Mouse (Mus musculus) v-Abl transformed pro-B cells (cell line): Measurements from ENCODE around the gene Mrpl10.

Source experiments
- in situ Hi-C, 2 experiments: fragments of 400-800 bp; cut with MboI; formaldehyde crosslinking; loops; one replicate each; pipeline ENCODE4 v1.15.1; 2025; ENCODE audit not compliant: unreplicated experiment in 2 of 2

The Mrpl10 gene

GRCm38 (mm10) chr11:97025721-97026344, 15.5 kb upstream of the Mrpl10 start:
- in situ Hi-C loops: loop anchor here (5.0 kb wide), 1 partner anchor 109 kb away; the partner anchor contains the start of gene Cdk5rap3 (in 2 of the 2)

GRCm38 (mm10) chr11:97029686-97030417, 11.5 kb upstream of the Mrpl10 start, which contains the start of gene Scrn2:
Gene Scrn2 (plus strand): TSS chr11:97029938.
- in situ Hi-C loops: loop anchor here (5.0 kb wide), 1 partner anchor 113 kb away; the partner anchor contains the start of gene Cdk5rap3 (in 2 of the 2)

- in situ Hi-C loops: no loop called here
Observed at GRCm38 (mm10) chr11:97030426-97030825, 10.9 kb upstream of the Mrpl10 start.

- in situ Hi-C loops: no loop called here
Observed at GRCm38 (mm10) chr11:97031977-97032376, 9.4 kb upstream of the Mrpl10 start.

GRCm38 (mm10) chr11:97032499-97032898, 8.9 kb upstream of the Mrpl10 start:
- in situ Hi-C loops: no loop called here

GRCm38 (mm10) chr11:97033781-97034180, 7.6 kb upstream of the Mrpl10 start:
- in situ Hi-C loops: no loop called here

GRCm38 (mm10) chr11:97036141-97036540, 5.2 kb upstream of the Mrpl10 start:
- in situ Hi-C loops: no loop called here

- in situ Hi-C loops: no loop called here
Observed at GRCm38 (mm10) chr11:97038881-97039280, 2.5 kb upstream of the Mrpl10 start.

GRCm38 (mm10) chr11:97040301-97041021, 899 bp upstream of the Mrpl10 start:
- in situ Hi-C loops: loop anchor here in 1 of 2 experiments (10.0 kb wide), 1 partner anchor 266 kb away; the partner anchor contains the start of gene Snx11

GRCm38 (mm10) chr11:97044902-97045301, 3.5 kb downstream of the Mrpl10 start:
- in situ Hi-C loops: loop anchor here in 1 of 2 experiments (10.0 kb wide), 1 partner anchor 270 kb away; the partner anchor contains the start of gene Snx11

- in situ Hi-C loops: loop anchor here in 1 of 2 experiments (10.0 kb wide), 1 partner anchor 271 kb away; the partner anchor contains the start of gene Snx11
Observed at GRCm38 (mm10) chr11:97045861-97046260, 4.5 kb downstream of the Mrpl10 start.

- in situ Hi-C loops: loop anchor here in 1 of 2 experiments (10.0 kb wide), 1 partner anchor 273 kb away; the partner anchor contains the start of gene Snx11
Observed at GRCm38 (mm10) chr11:97048090-97048650, 6.8 kb downstream of the Mrpl10 start.

GRCm38 (mm10) chr11:97049492-97050085, 8.2 kb downstream of the Mrpl10 start:
- in situ Hi-C loops: loop anchor here in 1 of 2 experiments (10.0 to 25.0 kb wide), 2 partner anchors 275 to 762 kb away; partner anchors contain the start of genes Hoxb6, Hoxb7, Hoxb8 and Snx11

GRCm38 (mm10) chr11:97050216-97050943, 9.0 kb downstream of the Mrpl10 start, which contains the start of gene Osbpl7:
Gene Osbpl7 (plus strand): TSS chr11:97050628.
- in situ Hi-C loops: loop anchor here in 1 of 2 experiments (25.0 kb wide), 1 partner anchor 763 kb away; the partner anchor contains the start of genes Hoxb6, Hoxb7 and Hoxb8

- in situ Hi-C loops: loop anchor here in 1 of 2 experiments (25.0 kb wide), 1 partner anchor 764 kb away; the partner anchor contains the start of genes Hoxb6, Hoxb7 and Hoxb8
Observed at GRCm38 (mm10) chr11:97050944-97051586, 9.7 kb downstream of the Mrpl10 start.

- in situ Hi-C loops: loop anchor here in 1 of 2 experiments (25.0 kb wide), 1 partner anchor 765 kb away; the partner anchor contains the start of genes Hoxb6, Hoxb7 and Hoxb8
Observed at GRCm38 (mm10) chr11:97052219-97052646, 10.9 kb downstream of the Mrpl10 start.

- in situ Hi-C loops: loop anchor here in 1 of 2 experiments (25.0 kb wide), 1 partner anchor 776 kb away; the partner anchor contains the start of genes Hoxb6, Hoxb7 and Hoxb8
Observed at GRCm38 (mm10) chr11:97063274-97063920, 22.0 kb downstream of the Mrpl10 start.
